Mouse (Mus musculus): ENCODE measurements around the gene Ogdh. TPM values are rescaled to one million over a fixed set of nuclear protein-coding genes. Genes with fewer than 3 reads are reported as not detected.

Gene Ogdh
- polyA plus RNA-seq, 1 experiment from 2014 or later: 105 TPM

DNA sequence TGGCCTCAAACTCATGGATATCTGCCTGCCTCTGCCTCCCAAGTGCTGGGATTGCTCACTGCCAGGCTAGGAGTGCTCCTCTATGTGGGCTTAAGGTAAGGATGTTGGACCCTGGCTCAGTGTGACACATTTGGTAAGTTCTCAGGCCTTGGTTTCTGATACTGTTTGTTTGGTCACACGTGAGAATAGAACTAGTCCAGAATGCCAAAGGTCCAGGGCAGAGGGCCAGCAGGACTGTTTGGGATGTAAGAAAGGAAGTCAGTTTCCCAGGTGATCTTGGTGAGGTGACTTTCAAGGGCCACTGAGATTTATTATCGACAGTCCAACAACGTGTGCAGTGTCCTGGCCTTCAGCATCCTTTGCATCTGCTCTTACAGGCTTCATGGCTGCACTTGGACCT, 15.0 kb upstream of the Ogdh start:
- DNase-seq (no peak), ATAC-seq (ENCODE audit: insufficient read depth) (no peak)
- 68% methylated on average over 3 of the region's 3 CpGs for WGBS
- Histone ChIP-seq H3K4me1 (ENCODE audit: insufficient read depth) (0 out of 2 replicates have a peak, but pooled peaks cover 2% of the 10 kb centered on the region), H3K9ac (no peak overlapping the region), H3K36me3 (ENCODE audit: insufficient read depth) (peaks cover 13% of the 10 kb centered on the region), H3K27ac (ENCODE audit: low read depth) (no peak overlapping the region), H3K4me3 (ENCODE audit: low read depth, low read length) (no peak overlapping the region), H3K4me2 (no peak overlapping the region), H3K27me3 (ENCODE audit: insufficient read depth, low read length) (no peaks in the 10 kb centered on the region), H3K9me3 (ENCODE audit: low read depth, low read length) (0 out of 2 replicates have a peak, but pooled peaks cover 4% of the 10 kb centered on the region)
- TF ChIP-seq CTCF (IDR thresholded peaks at IDR 0.05; ENCODE audit: low read depth): no peak

- no peak for ATAC-seq (ENCODE audit: insufficient read depth)
- Histone ChIP-seq H3K4me3 (ENCODE audit: low read depth, low read length) (no peak overlapping the region), H3K9ac (no peak overlapping the region), H3K27me3 (ENCODE audit: insufficient read depth, low read length) (no peaks in the 10 kb centered on the region), H3K36me3 (ENCODE audit: insufficient read depth) (no peaks in the 10 kb centered on the region), H3K4me2 (no peak overlapping the region), H3K27ac (ENCODE audit: low read depth) (no peak overlapping the region), H3K4me1 (ENCODE audit: insufficient read depth) (no peaks in the 10 kb centered on the region), H3K9me3 (ENCODE audit: low read depth, low read length) (0 out of 2 replicates have a peak, but pooled peaks cover 4% of the 10 kb centered on the region)
- no peak for TF ChIP-seq CTCF (IDR thresholded peaks at IDR 0.05; ENCODE audit: low read depth)
- WGBS: 72% methylated on average over 3 of the region's 3 CpGs
- DNase-seq: no peak
Observed at GRCm38 (mm10) chr11:6282940-6283339, 8.5 kb upstream of the Ogdh start.

GRCm38 (mm10) chr11:6290138-6290537, 1.3 kb upstream of the Ogdh start:
- Histone ChIP-seq H3K9ac (no peak overlapping the region), H3K4me1 (ENCODE audit: insufficient read depth) (peaks cover 3% of the 10 kb centered on the region; the same call in 1 of the 2 replicates), H3K27me3 (ENCODE audit: insufficient read depth, low read length) (no peaks in the 10 kb centered on the region), H3K4me2 (no peak overlapping the region), H3K4me3 (ENCODE audit: low read depth, low read length) (no peak overlapping the region), H3K27ac (ENCODE audit: low read depth) (no peak overlapping the region), H3K9me3 (ENCODE audit: low read depth, low read length) (no peaks in the 10 kb centered on the region), H3K36me3 (ENCODE audit: insufficient read depth) (no peaks in the 10 kb centered on the region)
- no peak for DNase-seq
- no peak for TF ChIP-seq CTCF (IDR thresholded peaks at IDR 0.05; ENCODE audit: low read depth)
- 82% methylated on average over 3 of the region's 3 CpGs for WGBS
- ATAC-seq (ENCODE audit: insufficient read depth): no peak

DNA sequence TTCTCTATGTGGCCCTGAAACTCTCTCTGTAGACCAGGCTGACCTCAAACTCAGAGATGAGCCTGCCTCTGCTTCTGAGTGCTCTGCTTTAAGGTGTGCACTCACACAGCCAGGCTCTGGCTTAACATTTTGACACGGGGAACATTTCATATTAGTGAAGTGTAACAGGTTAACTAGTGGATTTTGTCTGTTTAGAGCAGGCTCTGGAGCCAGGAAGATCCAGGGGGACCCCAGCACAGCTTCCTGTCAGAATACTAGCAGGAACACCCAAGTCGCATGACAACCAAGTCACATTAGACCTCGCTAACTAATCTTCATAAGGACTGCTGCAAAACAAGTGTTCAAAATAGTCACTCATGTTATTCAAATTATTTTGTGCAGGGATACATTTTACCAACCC, 550 bp upstream of the Ogdh start:
- TF ChIP-seq CTCF (IDR thresholded peaks at IDR 0.05; ENCODE audit: low read depth): no peak
- Histone ChIP-seq H3K27ac (ENCODE audit: low read depth) (peak overlapping the region; percentile 90), H3K9ac (peak overlapping the region; percentile 69), H3K27me3 (ENCODE audit: insufficient read depth, low read length) (no peaks in the 10 kb centered on the region), H3K4me2 (peak overlapping the region; percentile 82), H3K36me3 (ENCODE audit: insufficient read depth) (no peaks in the 10 kb centered on the region), H3K9me3 (ENCODE audit: low read depth, low read length) (no peaks in the 10 kb centered on the region), H3K4me3 (ENCODE audit: low read depth, low read length) (peak overlapping the region; percentile 79), H3K4me1 (ENCODE audit: insufficient read depth) (peaks cover 3% of the 10 kb centered on the region; the same call in 1 of the 2 replicates)
- ATAC-seq (ENCODE audit: insufficient read depth) (no peak), DNase-seq (no peak)
- WGBS: 32% methylated on average over 3 of the region's 3 CpGs

DNA sequence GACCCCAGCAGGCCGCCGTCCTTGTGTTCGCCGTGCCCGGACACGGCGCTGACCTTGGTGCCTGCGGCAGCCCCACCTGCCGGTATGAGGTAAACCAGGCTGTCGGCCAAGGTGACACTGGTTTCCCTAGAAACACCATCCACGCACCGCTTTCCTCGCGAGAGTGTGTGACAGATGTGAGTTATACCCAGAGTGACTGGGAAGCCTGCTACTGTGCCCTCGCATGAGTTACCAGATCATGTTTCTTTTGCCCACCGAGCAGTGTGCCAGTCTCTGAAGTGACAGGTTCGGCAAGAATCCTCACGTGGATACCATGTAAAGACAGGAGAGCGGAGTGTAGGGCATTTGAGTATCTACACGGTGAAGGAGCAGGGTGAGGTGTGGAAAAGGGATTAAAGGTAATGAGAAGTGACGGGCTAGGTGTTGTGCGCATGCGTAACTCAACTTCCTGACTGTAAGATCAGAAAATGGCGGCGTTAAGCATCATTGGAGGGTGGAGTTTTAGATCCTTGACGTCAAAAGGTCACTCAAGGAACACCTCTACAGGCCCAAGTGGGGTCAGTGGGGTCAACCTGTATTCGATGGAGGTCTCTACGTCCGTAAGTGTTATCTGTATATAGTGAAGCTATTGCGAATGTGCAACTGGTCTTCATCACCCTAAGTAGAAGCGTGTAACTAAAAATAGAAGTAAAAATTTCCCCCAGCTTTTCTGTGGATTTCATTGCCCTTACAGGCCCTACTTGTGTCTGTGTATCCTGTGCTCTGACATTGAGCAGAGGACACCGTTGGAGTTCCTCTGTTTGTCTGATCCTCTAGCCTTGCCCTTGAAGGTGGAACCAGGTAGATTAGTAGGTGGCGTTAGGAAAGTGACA, 919 bp downstream of the Ogdh start:
- WGBS: 13% methylated on average over 33 of the region's 33 CpGs
- Histone ChIP-seq H3K27me3 (ENCODE audit: insufficient read depth, low read length) (no peaks in the 10 kb centered on the region), H3K4me1 (ENCODE audit: insufficient read depth) (peaks cover 3% of the 10 kb centered on the region; the same call in 1 of the 2 replicates), H3K27ac (ENCODE audit: low read depth) (peak overlapping the region; percentile 90), H3K4me3 (ENCODE audit: low read depth, low read length) (peak overlapping the region; percentile 79), H3K36me3 (ENCODE audit: insufficient read depth) (peaks cover 5% of the 10 kb centered on the region), H3K4me2 (peak overlapping the region; percentile 82), H3K9ac (peak overlapping the region; percentile 69), H3K9me3 (ENCODE audit: low read depth, low read length) (no peaks in the 10 kb centered on the region)
- ATAC-seq (ENCODE audit: insufficient read depth) (peak; percentile 55; the same call in 1 of the 2 replicates), DNase-seq (peak; percentile 85)
- peak; percentile 42; the same call in 1 of the 2 replicates for TF ChIP-seq CTCF (IDR thresholded peaks at IDR 0.05; ENCODE audit: low read depth)

DNA sequence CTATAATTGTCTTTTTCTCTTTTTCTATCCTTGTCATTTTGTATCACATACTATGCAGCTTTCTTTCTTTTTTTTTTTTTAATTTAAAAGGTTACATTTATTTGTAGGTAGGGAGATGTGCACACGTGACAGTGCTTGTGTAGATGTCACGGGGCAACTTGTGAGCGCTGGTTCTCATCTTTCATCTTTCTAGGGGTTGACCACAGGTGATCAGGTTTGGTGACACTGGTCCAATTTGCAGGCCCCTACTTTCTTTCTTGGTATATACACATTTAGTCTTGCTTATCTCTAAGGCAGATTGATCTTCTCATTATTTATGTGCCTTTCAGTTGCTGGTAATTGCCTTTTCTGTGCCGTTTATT, 1.5 kb downstream of the Ogdh start:
- no peak for TF ChIP-seq CTCF (IDR thresholded peaks at IDR 0.05; ENCODE audit: low read depth)
- no peak overlapping the region for H3K27ac ChIP-seq (ENCODE audit: low read depth)
- no peaks in the 10 kb centered on the region for H3K27me3 ChIP-seq (ENCODE audit: insufficient read depth, low read length)
- no peak overlapping the region for H3K9ac ChIP-seq
- H3K4me2 ChIP-seq: peak overlapping the region; percentile 82
- peak overlapping the region; percentile 79; the same call in 1 of the 2 replicates for H3K4me3 ChIP-seq (ENCODE audit: low read depth, low read length)
- DNase-seq: no peak
- WGBS: 83% methylated on average over 4 of the region's 4 CpGs
- H3K36me3 ChIP-seq (ENCODE audit: insufficient read depth): peaks cover 12% of the 10 kb centered on the region
- no peak for ATAC-seq (ENCODE audit: insufficient read depth)
- H3K9me3 ChIP-seq (ENCODE audit: low read depth, low read length): no peaks in the 10 kb centered on the region
- peaks cover 3% of the 10 kb centered on the region; the same call in 1 of the 2 replicates for H3K4me1 ChIP-seq (ENCODE audit: insufficient read depth)

DNA sequence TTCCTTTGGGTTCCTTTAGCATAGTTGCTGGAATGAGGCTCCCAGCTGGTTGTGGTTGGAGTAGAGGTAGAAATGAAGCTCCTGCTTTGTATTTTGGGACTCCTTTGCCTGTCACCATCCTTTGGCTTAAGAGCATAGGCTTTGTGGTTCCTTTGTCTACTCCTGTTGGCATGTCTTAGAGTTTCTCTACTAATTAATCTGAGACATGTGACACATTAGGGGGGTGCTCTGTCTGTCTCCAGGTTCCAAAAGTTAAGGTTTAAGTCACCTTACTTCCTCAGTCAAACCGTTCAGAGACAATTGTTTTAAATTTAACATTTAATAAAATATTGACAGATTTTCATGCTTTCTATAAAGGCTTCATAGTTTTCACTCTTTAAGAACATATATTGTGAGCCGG, 2.2 kb downstream of the Ogdh start:
- H3K9me3 ChIP-seq (ENCODE audit: low read depth, low read length): no peaks in the 10 kb centered on the region
- H3K4me2 ChIP-seq: no peak overlapping the region
- whole genome bisulfite sequencing: 96% methylated on average over 2 of the region's 2 CpGs
- TF ChIP-seq CTCF (IDR thresholded peaks at IDR 0.05; ENCODE audit: low read depth): no peak
- ATAC-seq (ENCODE audit: insufficient read depth) (no peak), DNase-seq (no peak)
- H3K27ac ChIP-seq (ENCODE audit: low read depth): no peak overlapping the region
- peaks cover 3% of the 10 kb centered on the region; the same call in 1 of the 2 replicates for H3K4me1 ChIP-seq (ENCODE audit: insufficient read depth)
- no peak overlapping the region for H3K4me3 ChIP-seq (ENCODE audit: low read depth, low read length)
- H3K27me3 ChIP-seq (ENCODE audit: insufficient read depth, low read length): no peaks in the 10 kb centered on the region
- no peak overlapping the region for H3K9ac ChIP-seq
- peaks cover 18% of the 10 kb centered on the region for H3K36me3 ChIP-seq (ENCODE audit: insufficient read depth)
